7 mouse cellular contexts compared by ENCODE assay signal in the genomic region with DNA sequence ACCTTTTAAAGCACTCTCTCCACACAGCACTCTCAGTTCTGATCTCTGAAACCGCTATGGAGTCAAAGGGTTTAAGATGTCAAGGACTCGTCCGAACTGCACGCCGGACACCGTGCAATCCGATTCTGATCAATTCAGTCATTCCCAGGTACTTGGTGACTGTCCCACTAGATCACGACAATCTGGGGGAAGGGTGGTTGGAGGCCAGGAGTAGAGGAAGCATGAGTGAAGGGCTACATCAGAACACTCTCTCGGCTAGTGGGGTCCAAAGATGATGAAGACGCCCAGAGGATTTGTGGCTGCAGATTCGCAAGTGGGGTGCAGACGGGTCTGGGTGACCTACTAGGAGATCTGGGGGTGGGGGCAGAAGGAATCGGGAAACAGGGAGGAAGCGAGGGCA. TPM values are rescaled to one million over a fixed set of nuclear protein-coding genes. Genes with fewer than 3 reads are reported as not detected.
A peak's percentile ranks its signal among the peaks of the same experiment; 100 is the strongest.
DNase-seq lines count a peak whose midpoint lies in the region; ATAC-seq lines count a peak whose summit lies in the region.

No protein-coding gene starts in this region.

- no peaks in the 10 kb centered on the region for H3K9me3 ChIP-seq in megakaryocyte, embryonic 14.5 days
- H3K9me3 ChIP-seq in embryonic facial prominence, embryonic 14.5 days (ENCODE audit: control insufficient read depth, low read length), result no peaks in the 10 kb centered on the region
- no peaks in the 10 kb centered on the region for H3K9me3 ChIP-seq in hindbrain, embryonic 14.5 days (ENCODE audit: control insufficient read depth, low read length)
- no peaks in the 10 kb centered on the region for H3K9me3 ChIP-seq in midbrain, embryonic 14.5 days (ENCODE audit: control insufficient read depth, low read length)

- peaks cover 60% of the 10 kb centered on the region for H3K4me1 ChIP-seq in megakaryocyte, embryonic 14.5 days
- peaks cover 14% of the 10 kb centered on the region; the same call in 1 of the 2 replicates for H3K4me1 ChIP-seq in embryonic facial prominence, embryonic 14.5 days (ENCODE audit: control insufficient read depth, insufficient read depth, low read length)
- H3K4me1 ChIP-seq in hindbrain, embryonic 14.5 days (replicated peaks; ENCODE audit: control insufficient read depth, insufficient read depth, low read length), result peaks cover 9% of the 10 kb centered on the region
- H3K4me1 ChIP-seq in midbrain, embryonic 14.5 days (ENCODE audit: control insufficient read depth, insufficient read depth, low read length), result peaks cover 14% of the 10 kb centered on the region; the same call in 1 of the 2 replicates

- no peak for ATAC-seq in megakaryocyte, adult 5-6 weeks (ENCODE audit: poor library complexity, severe bottlenecking)
- no peak for ATAC-seq in embryonic facial prominence, embryonic 14.5 days (ENCODE audit: low read depth)
- no peak; the same call in 1 of the 2 replicates for ATAC-seq in hindbrain, embryonic 14.5 days (ENCODE audit: low FRiP score)
- no peak for ATAC-seq in midbrain, embryonic 14.5 days (ENCODE audit: low FRiP score, low TSS enrichment)
- ATAC-seq in granulocyte monocyte progenitor cell, adult 5-6 weeks (replicated peaks; ENCODE audit: poor library complexity, severe bottlenecking), result no peak

- H3K4me3 ChIP-seq in megakaryocyte, embryonic 14.5 days (replicated peaks), result peak overlapping the region; percentile 97
- H3K4me3 ChIP-seq in embryonic facial prominence, embryonic 14.5 days (ENCODE audit: low read depth, low read length), result peak overlapping the region; percentile 78
- peak overlapping the region; percentile 83 for H3K4me3 ChIP-seq in hindbrain, embryonic 14.5 days (replicated peaks; ENCODE audit: low read length)
- peak overlapping the region; percentile 72 for H3K4me3 ChIP-seq in midbrain, embryonic 14.5 days (replicated peaks; ENCODE audit: low read depth, low read length)

- WGBS in embryonic facial prominence, embryonic 14.5 days, result 6% methylated on average over 14 of the region's 14 CpGs
- 13% methylated on average over 14 of the region's 14 CpGs for WGBS in hindbrain, embryonic 14.5 days
- 8% methylated on average over 14 of the region's 14 CpGs for WGBS in midbrain, embryonic 14.5 days

- peak overlapping the region; percentile 87 for H3K9ac ChIP-seq in embryonic facial prominence, embryonic 14.5 days (ENCODE audit: low read depth, low read length)
- H3K9ac ChIP-seq in hindbrain, embryonic 14.5 days, result peak overlapping the region; percentile 65
- H3K9ac ChIP-seq in midbrain, embryonic 14.5 days (replicated peaks; ENCODE audit: low read length), result peak overlapping the region; percentile 75

- H3K36me3 ChIP-seq in megakaryocyte, embryonic 14.5 days (replicated peaks; ENCODE audit: low read length), result no peaks in the 10 kb centered on the region
- H3K36me3 ChIP-seq in embryonic facial prominence, embryonic 14.5 days (ENCODE audit: control insufficient read depth, insufficient read depth, low read length), result no peaks in the 10 kb centered on the region
- no peaks in the 10 kb centered on the region for H3K36me3 ChIP-seq in hindbrain, embryonic 14.5 days (replicated peaks; ENCODE audit: control insufficient read depth, insufficient read depth)
- no peaks in the 10 kb centered on the region for H3K36me3 ChIP-seq in midbrain, embryonic 14.5 days (ENCODE audit: control insufficient read depth, insufficient read depth, low read length)

- H3K27me3 ChIP-seq in megakaryocyte, embryonic 14.5 days (replicated peaks), result peaks cover 9% of the 10 kb centered on the region
- H3K27me3 ChIP-seq in embryonic facial prominence, embryonic 14.5 days (replicated peaks; ENCODE audit: control insufficient read depth, insufficient read depth, low read length), result no peaks in the 10 kb centered on the region
- H3K27me3 ChIP-seq in hindbrain, embryonic 14.5 days (ENCODE audit: control insufficient read depth, insufficient read depth, low read length), result 0 out of 2 replicates have a peak, but pooled peaks cover 8% of the 10 kb centered on the region
- no peaks in the 10 kb centered on the region for H3K27me3 ChIP-seq in midbrain, embryonic 14.5 days (ENCODE audit: control insufficient read depth, insufficient read depth, low read length)

- H3K27ac ChIP-seq in embryonic facial prominence, embryonic 14.5 days (replicated peaks; ENCODE audit: low read depth, low read length), result peak overlapping the region; percentile 91; the same call in 1 of the 2 replicates
- peak overlapping the region; percentile 76 for H3K27ac ChIP-seq in hindbrain, embryonic 14.5 days
- peak overlapping the region; percentile 84; the same call in 1 of the 2 replicates for H3K27ac ChIP-seq in midbrain, embryonic 14.5 days (replicated peaks; ENCODE audit: low read depth, low read length)

- peak; percentile 9 for DNase-seq in embryonic facial prominence, embryonic 14.5 days (ENCODE audit: low spot score)
- no peak for DNase-seq in hindbrain, embryonic 14.5 days (ENCODE audit: low spot score)
- DNase-seq in midbrain, embryonic 14.5 days, result no peak
- DNase-seq in adrenal gland, adult 2 months, result no peak

- H3K4me2 ChIP-seq in embryonic facial prominence, embryonic 14.5 days (ENCODE audit: low read depth, low read length), result peak overlapping the region; percentile 85
- H3K4me2 ChIP-seq in hindbrain, embryonic 14.5 days (replicated peaks), result peak overlapping the region; percentile 74
- H3K4me2 ChIP-seq in midbrain, embryonic 14.5 days (ENCODE audit: low read length), result peak overlapping the region; percentile 90

RNA-seq across cellular contexts. Expression of a gene that starts 1.5 kb away (rescaled TPM):
- 7.0 and 13.9 TPM in 2 replicates for polyA plus RNA-seq in megakaryocyte, embryonic 14.5 days (2012; ENCODE audit: insufficient read depth, low replicate concordance)
- 460 and 558 TPM in 2 replicates for total RNA-seq in megakaryocyte, adult 5-6 weeks (2015)
- total RNA-seq in megakaryocyte, adult 5-6 weeks (2017), result 335 and 358 TPM in 2 replicates
- 69.7 and 74.4 TPM in 2 replicates for polyA plus RNA-seq in embryonic facial prominence, embryonic 14.5 days (2014; fragmentation: Nextera tagmentation; extraction: Ambion mirVana)
- 25.0 and 31.1 TPM in 2 replicates for polyA plus RNA-seq in hindbrain, embryonic 14.5 days (2014; fragmentation: Nextera tagmentation; extraction: Ambion mirVana)
- 18.0 and 22.7 TPM in 2 replicates for polyA plus RNA-seq in midbrain, embryonic 14.5 days (2014; fragmentation: Nextera tagmentation; extraction: Ambion mirVana)
- 49.0 and 63.5 TPM in 2 replicates for total RNA-seq in granulocyte monocyte progenitor cell, adult 5-6 weeks (2014; fragmentation: Nextera tagmentation)
- total RNA-seq in granulocyte monocyte progenitor cell, adult 5-6 weeks (2017), result 63.8 and 64.9 TPM in 2 replicates
- total RNA-seq in adrenal gland, adult 2 months (2021), result 10 to 100 TPM; 29.3 to 33.3 TPM
- polyA plus RNA-seq in adrenal gland, adult 2 months (2012; rRNA removed), result 35.9 and 38.5 TPM in 2 replicates
